Mouse (Mus musculus): ENCODE data around the gene Tbx18. TPM values are rescaled to one million over a fixed set of nuclear protein-coding genes. Genes with fewer than 3 reads are reported as not detected.

Tbx18 gene
- 9.6 and 11.6 TPM in 2 replicates for polyA plus RNA-seq (2015; fragmentation: Nextera tagmentation; extraction: Ambion mirVana)

- Histone ChIP-seq H3K36me3 (no peaks in the 10 kb centered on the region), H3K4me1 (peaks cover 24% of the 10 kb centered on the region), H3K9me3 (no peaks in the 10 kb centered on the region), H3K9ac (peak within 1 kb of the TSS; percentile 90), H3K4me2 (peak within 1 kb of the TSS; percentile 80), H3K27ac (peak within 1 kb of the TSS; percentile 91), H3K4me3 (peak within 1 kb of the TSS; percentile 67), H3K27me3 (peaks cover 54% of the 10 kb centered on the region)
- ATAC-seq (ENCODE audit: insufficient number of reproducible peaks, low FRiP score, low TSS enrichment, low read depth): peak; percentile 84
- WGBS: under 1% methylated on average over 27 of the region's 27 CpGs
Measured at GRCm38 (mm10) chr9:87730961-87731535, at the start of gene Tbx18. Tbx18 (minus strand) TSS chr9:87731260.

GRCm38 (mm10) chr9:87773951-87774350, 42.9 kb upstream of the Tbx18 start:
- Histone ChIP-seq H3K27ac (no peak overlapping the region), H3K9me3 (no peaks in the 10 kb centered on the region), H3K4me3 (no peak overlapping the region), H3K4me2 (peak overlapping the region; percentile 12; the same call in 1 of the 2 replicates), H3K36me3 (no peaks in the 10 kb centered on the region), H3K9ac (no peak overlapping the region), H3K4me1 (peaks cover 14% of the 10 kb centered on the region), H3K27me3 (no peaks in the 10 kb centered on the region)
- ATAC-seq (ENCODE audit: insufficient number of reproducible peaks, low FRiP score, low TSS enrichment, low read depth): peak; percentile 57; the same call in 1 of the 2 replicates
- 27% methylated on average over 2 of the region's 2 CpGs for WGBS

DNA sequence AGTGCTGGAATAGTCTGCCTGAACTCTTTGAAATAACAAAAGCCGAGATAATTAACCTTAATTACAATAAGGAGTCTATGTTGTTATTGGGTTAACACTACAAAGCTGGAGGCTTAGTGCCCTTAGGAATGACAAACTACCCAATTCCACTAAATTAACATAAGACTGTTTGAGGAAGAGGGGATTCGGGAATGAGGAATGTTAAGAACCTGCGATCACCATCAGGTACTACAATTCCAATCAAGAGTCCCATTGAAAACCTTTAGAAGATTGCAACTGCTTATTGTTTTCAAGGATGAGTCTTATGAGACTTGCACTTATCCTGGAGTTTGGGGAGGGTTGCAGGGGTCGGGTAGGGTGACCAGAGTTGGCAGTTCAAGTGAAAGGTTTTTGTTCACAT, 24.6 kb upstream of the Tbx18 start:
- Histone ChIP-seq H3K4me1 (no peaks in the 10 kb centered on the region), H3K27me3 (no peaks in the 10 kb centered on the region), H3K9ac (no peak overlapping the region), H3K9me3 (no peaks in the 10 kb centered on the region), H3K4me2 (no peak overlapping the region), H3K36me3 (no peaks in the 10 kb centered on the region), H3K27ac (no peak overlapping the region), H3K4me3 (no peak overlapping the region)
- no peak for ATAC-seq (ENCODE audit: insufficient number of reproducible peaks, low FRiP score, low TSS enrichment, low read depth)
- 72% methylated on average over 4 of the region's 4 CpGs for WGBS

GRCm38 (mm10) chr9:87741599-87741998, 10.5 kb upstream of the Tbx18 start:
- no peaks in the 10 kb centered on the region for H3K9me3 ChIP-seq
- peaks cover 23% of the 10 kb centered on the region for H3K4me1 ChIP-seq
- no peak for ATAC-seq (ENCODE audit: insufficient number of reproducible peaks, low FRiP score, low TSS enrichment, low read depth)
- H3K36me3 ChIP-seq: no peaks in the 10 kb centered on the region
- 44% methylated on average over 8 of the region's 8 CpGs for WGBS
- H3K9ac ChIP-seq: no peak overlapping the region
- H3K27me3 ChIP-seq: peaks cover 68% of the 10 kb centered on the region
- H3K4me2 ChIP-seq: no peak overlapping the region
- no peak overlapping the region for H3K27ac ChIP-seq
- H3K4me3 ChIP-seq: no peak overlapping the region

GRCm38 (mm10) chr9:87740667-87741066, 9.6 kb upstream of the Tbx18 start:
- H3K4me2 ChIP-seq: peak overlapping the region; percentile 58
- no peaks in the 10 kb centered on the region for H3K9me3 ChIP-seq
- no peaks in the 10 kb centered on the region for H3K36me3 ChIP-seq
- H3K27me3 ChIP-seq: peaks cover 75% of the 10 kb centered on the region
- no peak overlapping the region for H3K9ac ChIP-seq
- 14% methylated on average over 11 of the region's 11 CpGs for WGBS
- H3K27ac ChIP-seq: no peak overlapping the region
- H3K4me3 ChIP-seq: no peak overlapping the region
- peaks cover 23% of the 10 kb centered on the region for H3K4me1 ChIP-seq
- ATAC-seq (ENCODE audit: insufficient number of reproducible peaks, low FRiP score, low TSS enrichment, low read depth): 0 out of 2 replicates have a peak, but pooled peaks have one; percentile 58

- peak overlapping the region; percentile 37; the same call in 1 of the 2 replicates for H3K4me3 ChIP-seq
- no peaks in the 10 kb centered on the region for H3K36me3 ChIP-seq
- 23% methylated on average over 20 of the region's 20 CpGs for WGBS
- peak overlapping the region; percentile 58 for H3K4me2 ChIP-seq
- H3K4me1 ChIP-seq: peaks cover 23% of the 10 kb centered on the region
- H3K9ac ChIP-seq: no peak overlapping the region
- ATAC-seq (ENCODE audit: insufficient number of reproducible peaks, low FRiP score, low TSS enrichment, low read depth): no peak
- H3K27ac ChIP-seq: 0 out of 2 replicates have a peak overlapping the region, but pooled peaks have one; percentile 17
- H3K9me3 ChIP-seq: no peaks in the 10 kb centered on the region
- H3K27me3 ChIP-seq: peaks cover 79% of the 10 kb centered on the region
Measured at GRCm38 (mm10) chr9:87740241-87740645, 9.2 kb upstream of the Tbx18 start.

GRCm38 (mm10) chr9:87739543-87740161, 8.6 kb upstream of the Tbx18 start:
- peak; percentile 54 for ATAC-seq (ENCODE audit: insufficient number of reproducible peaks, low FRiP score, low TSS enrichment, low read depth)
- 8% methylated on average over 41 of the region's 41 CpGs for WGBS

DNA sequence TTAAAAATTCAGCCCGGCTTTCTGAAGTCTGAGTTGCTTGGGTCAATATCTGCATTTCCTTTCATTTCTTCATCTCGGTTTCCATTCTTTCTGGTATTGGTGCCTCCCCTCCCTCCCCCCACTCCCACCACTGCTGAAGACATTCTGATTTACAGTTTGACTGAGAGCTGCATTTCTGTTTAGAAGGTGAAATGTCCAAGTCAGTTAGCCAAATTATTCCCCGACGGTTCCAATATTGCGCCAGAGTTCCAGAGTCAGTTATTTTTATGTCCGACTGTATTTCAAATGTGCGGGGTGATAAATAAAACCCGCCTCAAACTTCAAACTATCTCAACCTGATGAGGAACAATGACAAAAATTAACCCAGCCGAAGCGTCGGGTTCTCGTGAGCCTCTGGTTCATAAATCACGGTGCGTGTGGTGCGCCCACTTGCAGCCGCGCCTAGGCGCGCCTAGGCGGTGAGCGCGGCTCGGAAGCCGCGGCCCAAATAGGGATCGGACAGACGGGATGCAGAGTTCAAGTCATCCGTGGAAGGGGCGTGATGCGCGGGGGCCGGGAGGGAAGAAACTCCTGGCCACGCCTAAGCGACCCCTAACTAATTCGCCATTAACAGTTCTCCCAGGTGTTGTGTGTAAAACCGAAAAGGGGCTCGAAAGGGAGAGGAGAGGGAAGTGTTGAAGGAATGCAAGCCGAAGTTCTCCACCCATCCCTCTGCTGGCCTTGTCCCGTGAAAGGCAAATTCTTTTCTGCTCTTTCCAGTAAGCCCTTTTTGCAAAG, 7.9 kb upstream of the Tbx18 start:
- H3K4me2 ChIP-seq: peak overlapping the region; percentile 58
- H3K4me1 ChIP-seq: peaks cover 23% of the 10 kb centered on the region
- no peaks in the 10 kb centered on the region for H3K9me3 ChIP-seq
- no peak for ATAC-seq (ENCODE audit: insufficient number of reproducible peaks, low FRiP score, low TSS enrichment, low read depth)
- H3K36me3 ChIP-seq: no peaks in the 10 kb centered on the region
- H3K4me3 ChIP-seq: peak overlapping the region; percentile 37
- peaks cover 87% of the 10 kb centered on the region for H3K27me3 ChIP-seq
- WGBS: 2% methylated on average over 39 of the region's 39 CpGs
- H3K9ac ChIP-seq: no peak overlapping the region
- peak overlapping the region; percentile 63 for H3K27ac ChIP-seq

More at GRCm38 (mm10) chr9:87739543-87740161, 8.6 kb upstream of the Tbx18 start:
- Histone ChIP-seq H3K9ac (no peak overlapping the region), H3K9me3 (no peaks in the 10 kb centered on the region), H3K4me1 (peaks cover 23% of the 10 kb centered on the region), H3K27me3 (peaks cover 82% of the 10 kb centered on the region), H3K4me2 (peak overlapping the region; percentile 58), H3K36me3 (no peaks in the 10 kb centered on the region), H3K27ac (peak overlapping the region; percentile 63), H3K4me3 (peak overlapping the region; percentile 37)

DNA sequence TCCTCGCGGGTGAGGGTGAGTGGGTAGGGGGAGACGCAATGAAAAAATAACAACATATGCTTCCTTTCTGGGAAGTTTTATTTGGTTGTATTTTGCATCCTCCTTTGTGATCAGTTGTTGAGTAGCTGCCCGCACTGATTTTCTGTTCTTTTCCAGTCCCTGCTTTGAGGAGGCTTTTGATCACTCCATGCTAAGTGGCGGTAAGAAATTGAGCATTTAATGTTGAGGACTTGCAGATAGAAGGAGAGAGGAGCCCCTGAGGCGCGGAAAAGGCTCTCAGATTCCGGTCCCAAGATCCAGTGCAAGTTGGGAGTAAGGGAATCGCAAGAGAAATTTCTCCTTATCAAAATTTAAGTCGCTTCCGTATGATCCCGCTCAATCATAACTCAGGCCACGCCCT, 7.1 kb upstream of the Tbx18 start:
- H3K27ac ChIP-seq: no peak overlapping the region
- no peaks in the 10 kb centered on the region for H3K36me3 ChIP-seq
- H3K9me3 ChIP-seq: no peaks in the 10 kb centered on the region
- H3K4me2 ChIP-seq: peak overlapping the region; percentile 58
- H3K9ac ChIP-seq: no peak overlapping the region
- peaks cover 86% of the 10 kb centered on the region for H3K27me3 ChIP-seq
- peak overlapping the region; percentile 37 for H3K4me3 ChIP-seq
- 5% methylated on average over 13 of the region's 13 CpGs for WGBS
- H3K4me1 ChIP-seq: peaks cover 25% of the 10 kb centered on the region
- ATAC-seq (ENCODE audit: insufficient number of reproducible peaks, low FRiP score, low TSS enrichment, low read depth): no peak

DNA sequence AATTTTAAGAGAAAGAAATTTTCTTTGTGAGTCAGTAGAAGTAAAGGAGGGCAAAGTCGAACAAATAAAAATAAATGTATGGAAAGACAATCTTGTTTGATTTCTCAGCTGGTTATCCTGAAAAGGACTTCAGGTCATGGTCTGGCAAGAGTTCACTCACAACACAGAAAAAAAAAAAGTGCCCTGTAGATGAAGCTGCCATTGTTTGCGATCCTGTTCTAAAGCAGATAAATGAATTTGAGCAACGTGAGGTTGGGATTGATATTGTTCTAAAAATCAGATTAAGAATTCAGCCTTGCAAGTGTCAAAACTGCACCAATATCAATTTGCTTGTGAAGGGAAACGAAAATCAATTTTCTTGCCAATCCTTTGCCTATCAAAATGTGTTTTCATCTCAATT, 6.2 kb upstream of the Tbx18 start:
- H3K4me3 ChIP-seq: no peak overlapping the region
- peaks cover 29% of the 10 kb centered on the region for H3K4me1 ChIP-seq
- no peak for ATAC-seq (ENCODE audit: insufficient number of reproducible peaks, low FRiP score, low TSS enrichment, low read depth)
- no peaks in the 10 kb centered on the region for H3K36me3 ChIP-seq
- peaks cover 86% of the 10 kb centered on the region for H3K27me3 ChIP-seq
- H3K27ac ChIP-seq: no peak overlapping the region
- no peak overlapping the region for H3K9ac ChIP-seq
- H3K4me2 ChIP-seq: no peak overlapping the region
- WGBS: 19% methylated on average over 4 of the region's 4 CpGs
- H3K9me3 ChIP-seq: no peaks in the 10 kb centered on the region

GRCm38 (mm10) chr9:87735046-87735445, 4.0 kb upstream of the Tbx18 start:
- H3K9me3 ChIP-seq: no peaks in the 10 kb centered on the region
- H3K9ac ChIP-seq: no peak overlapping the region
- H3K36me3 ChIP-seq: no peaks in the 10 kb centered on the region
- H3K27me3 ChIP-seq: peaks cover 74% of the 10 kb centered on the region
- H3K4me2 ChIP-seq: no peak overlapping the region
- H3K4me1 ChIP-seq: peaks cover 25% of the 10 kb centered on the region
- no peak overlapping the region for H3K4me3 ChIP-seq
- no peak for ATAC-seq (ENCODE audit: insufficient number of reproducible peaks, low FRiP score, low TSS enrichment, low read depth)
- H3K27ac ChIP-seq: no peak overlapping the region
- 21% methylated on average over 9 of the region's 9 CpGs for WGBS

- Histone ChIP-seq H3K27ac (no peak overlapping the region), H3K4me3 (no peak overlapping the region)
Measured at GRCm38 (mm10) chr9:87734631-87735030, 3.6 kb upstream of the Tbx18 start.

More at GRCm38 (mm10) chr9:87734631-87735030, 3.6 kb upstream of the Tbx18 start:
- no peak overlapping the region for H3K9ac ChIP-seq
- WGBS: 30% methylated on average over 9 of the region's 9 CpGs
- H3K4me2 ChIP-seq: no peak overlapping the region
- H3K27me3 ChIP-seq: peaks cover 74% of the 10 kb centered on the region
- H3K4me1 ChIP-seq: peaks cover 26% of the 10 kb centered on the region
- H3K36me3 ChIP-seq: no peaks in the 10 kb centered on the region
- no peaks in the 10 kb centered on the region for H3K9me3 ChIP-seq
- ATAC-seq (ENCODE audit: insufficient number of reproducible peaks, low FRiP score, low TSS enrichment, low read depth): no peak
